Mouse (Mus musculus) ES-Bruce4 (cell line): Measurements from ENCODE around the gene Tmem132d.

Experiments
- CTCF ChIP-seq: IDR thresholded peaks from one replicate; pipeline ENCODE4 v1.8.1; 2011; ENCODE audit warnings: low read depth, low read length
- EP300 ChIP-seq: IDR thresholded peaks from 2 replicates; pipeline ENCODE4 v1.6.1; 2011; ENCODE audit warnings: low read depth, low read length; ENCODE audit not compliant: insufficient read depth

- TF ChIP-seq EP300, result no peak
- TF ChIP-seq CTCF, result peak; percentile 33
Measured at GRCm38 (mm10) chr5:128111664-128112063, 321.2 kb downstream of the Tmem132d start.
